Comparison of ENCODE assay signal across 16 mouse cellular contexts in the genomic region with DNA sequence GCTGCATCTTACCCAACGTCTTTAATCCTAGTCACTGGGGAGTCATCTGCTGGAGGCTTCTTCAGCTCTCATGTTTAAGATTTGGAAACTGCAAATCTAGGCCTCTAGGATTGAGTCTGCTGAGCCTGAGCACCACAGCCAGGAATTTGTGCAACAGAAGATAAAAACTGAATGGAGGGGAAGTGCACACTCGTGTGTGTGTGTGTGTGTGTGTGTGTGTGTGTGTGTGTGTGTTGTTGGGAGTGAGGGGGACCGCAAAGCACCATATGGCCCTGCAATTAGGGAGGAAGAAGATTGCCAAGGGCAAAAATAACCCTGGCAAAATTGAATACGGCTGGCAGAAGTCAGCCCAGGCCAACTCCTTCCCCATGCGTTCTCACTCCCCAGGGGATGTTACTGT.
DNase-seq lines count a peak whose midpoint lies in the region; ATAC-seq and TF ChIP-seq lines count a peak whose summit lies in the region.
"Had no signal": no experiment of that assay in that cellular context is flagged by ENCODE, and none has a peak within 500 bp of the region (broad histone marks: within the 10 kb centered on the region; RNA-seq: fewer than 3 reads in every experiment).

No protein-coding gene starts in this region.

- H3K4me1 ChIP-seq in hindbrain, embryonic 16.5 days (ENCODE audit: control insufficient read depth, insufficient read depth, low read depth, low read length), result peaks cover 28% of the 10 kb centered on the region
- peaks cover 3% of the 10 kb centered on the region for H3K4me1 ChIP-seq in hindbrain, embryonic 11.5 days (replicated peaks; ENCODE audit: control insufficient read depth, insufficient read depth, low read length)
- H3K4me1 ChIP-seq in embryonic facial prominence, embryonic 14.5 days (ENCODE audit: control insufficient read depth, insufficient read depth, low read length), result peaks cover 23% of the 10 kb centered on the region
- H3K4me1 ChIP-seq: lung, embryonic 15.5 days had no signal

- no peaks in the 10 kb centered on the region for H3K27me3 ChIP-seq in hindbrain, embryonic 16.5 days (replicated peaks; ENCODE audit: control insufficient read depth, insufficient read depth, low read length)
- H3K27me3 ChIP-seq in hindbrain, embryonic 11.5 days (ENCODE audit: control insufficient read depth, insufficient read depth, low read length), result no peaks in the 10 kb centered on the region
- no peaks in the 10 kb centered on the region for H3K27me3 ChIP-seq in embryonic facial prominence, embryonic 14.5 days (replicated peaks; ENCODE audit: control insufficient read depth, insufficient read depth, low read length)
- H3K27me3 ChIP-seq: CH12.LX; lung, embryonic 15.5 days; neural tube, embryonic 13.5 days had no signal

- no peak for TF ChIP-seq POLR2A in brain, embryonic 14.5 days (IDR thresholded peaks at IDR 0.05; ENCODE audit: borderline replicate concordance, extremely low read depth, insufficient read depth, insufficient read length, poor library complexity, severe bottlenecking)

- DNase-seq in hindbrain, embryonic 11.5 days (ENCODE audit: low spot score), result no peak
- DNase-seq in brain, embryonic 14.5 days (ENCODE audit: low read depth), result peak; percentile 78
- peak; percentile 73 for DNase-seq in cerebellum, adult 11-12 months
- peak; percentile 57 for DNase-seq in embryonic facial prominence, embryonic 14.5 days (ENCODE audit: low spot score)
- DNase-seq in thymus, postnatal 36 days, result no peak
- no peak for DNase-seq in gastrocnemius, postnatal 25 days
- DNase-seq: adrenal gland, postnatal 25 days; kidney, postnatal 36 days; layer of hippocampus, postnatal 36 days had no signal

- H3K9ac ChIP-seq in hindbrain, embryonic 16.5 days (ENCODE audit: low read depth, low read length), result no peak overlapping the region
- H3K9ac ChIP-seq in hindbrain, embryonic 11.5 days (ENCODE audit: low read depth, low read length), result no peak overlapping the region
- no peak overlapping the region for H3K9ac ChIP-seq in embryonic facial prominence, embryonic 14.5 days (ENCODE audit: low read depth, low read length)
- H3K9ac ChIP-seq: lung, embryonic 15.5 days; neural tube, embryonic 13.5 days had no signal

- ATAC-seq in hindbrain, embryonic 16.5 days, result peak; percentile 40
- no peak for ATAC-seq in hindbrain, embryonic 11.5 days (ENCODE audit: low FRiP score)
- ATAC-seq in embryonic facial prominence, embryonic 14.5 days (ENCODE audit: low read depth), result no peak

- no peak overlapping the region for H3K4me3 ChIP-seq in hindbrain, embryonic 16.5 days (ENCODE audit: low read length)
- no peak overlapping the region for H3K4me3 ChIP-seq in hindbrain, embryonic 11.5 days (ENCODE audit: low read depth, low read length)
- H3K4me3 ChIP-seq in embryonic facial prominence, embryonic 14.5 days (ENCODE audit: low read depth, low read length), result no peak overlapping the region
- H3K4me3 ChIP-seq: heart, embryonic 10.5 days; lung, embryonic 15.5 days; midbrain, embryonic 10.5 days; neural tube, embryonic 13.5 days had no signal

- H3K4me2 ChIP-seq in hindbrain, embryonic 16.5 days (ENCODE audit: low read length), result no peak overlapping the region
- H3K4me2 ChIP-seq in hindbrain, embryonic 11.5 days (replicated peaks; ENCODE audit: low read depth, low read length), result no peak overlapping the region
- H3K4me2 ChIP-seq in embryonic facial prominence, embryonic 14.5 days (ENCODE audit: low read depth, low read length), result no peak overlapping the region
- H3K4me2 ChIP-seq: lung, embryonic 15.5 days; neural tube, embryonic 13.5 days had no signal

- H3K9me3 ChIP-seq in hindbrain, embryonic 16.5 days (ENCODE audit: control insufficient read depth, low read length), result no peaks in the 10 kb centered on the region
- no peaks in the 10 kb centered on the region for H3K9me3 ChIP-seq in hindbrain, embryonic 11.5 days (ENCODE audit: control insufficient read depth, low read length)
- no peaks in the 10 kb centered on the region for H3K9me3 ChIP-seq in embryonic facial prominence, embryonic 14.5 days (ENCODE audit: control insufficient read depth, low read length)
- H3K9me3 ChIP-seq: heart, embryonic 10.5 days; lung, embryonic 15.5 days; midbrain, embryonic 10.5 days; neural tube, embryonic 13.5 days had no signal

- H3K27ac ChIP-seq in hindbrain, embryonic 16.5 days (ENCODE audit: low read depth, low read length), result peak overlapping the region; percentile 8; the same call in 1 of the 2 replicates
- no peak overlapping the region for H3K27ac ChIP-seq in hindbrain, embryonic 11.5 days (ENCODE audit: low read depth, low read length)
- no peak overlapping the region for H3K27ac ChIP-seq in embryonic facial prominence, embryonic 14.5 days (replicated peaks; ENCODE audit: low read depth, low read length)
- H3K27ac ChIP-seq: heart, embryonic 10.5 days; lung, embryonic 15.5 days; midbrain, embryonic 10.5 days; neural tube, embryonic 13.5 days; stomach, postnatal 0 days had no signal

- no peaks in the 10 kb centered on the region; the same call in 1 of the 2 replicates for H3K36me3 ChIP-seq in hindbrain, embryonic 16.5 days (ENCODE audit: control insufficient read depth, insufficient read depth, low read length)
- H3K36me3 ChIP-seq in hindbrain, embryonic 11.5 days (ENCODE audit: control insufficient read depth, insufficient read depth, low read length), result no peaks in the 10 kb centered on the region
- H3K36me3 ChIP-seq in embryonic facial prominence, embryonic 14.5 days (ENCODE audit: control insufficient read depth, insufficient read depth, low read length), result no peaks in the 10 kb centered on the region
- H3K36me3 ChIP-seq: heart, embryonic 10.5 days; lung, embryonic 15.5 days; neural tube, embryonic 13.5 days had no signal

- 34% methylated on average over 5 of the region's 5 CpGs for WGBS in hindbrain, embryonic 16.5 days
- WGBS in hindbrain, embryonic 11.5 days, result 70% methylated on average over 5 of the region's 5 CpGs
- 28% methylated on average over 5 of the region's 5 CpGs for WGBS in embryonic facial prominence, embryonic 14.5 days

- TF ChIP-seq CTCF in brain, embryonic 14.5 days (IDR thresholded peaks at IDR 0.05; ENCODE audit: borderline replicate concordance, extremely low read depth, insufficient read depth, insufficient read length), result no peak

Comparison
In these comparisons a context has a peak if more than half of its experiments do, and no peak if none do; other contexts are left out.
1. DNase-seq: peak in brain, embryonic 14.5 days (single experiment), cerebellum, adult 11-12 months (single experiment) and embryonic facial prominence, embryonic 14.5 days (single experiment); none in hindbrain, embryonic 11.5 days (single experiment), thymus, postnatal 36 days (0 of 2) and gastrocnemius, postnatal 25 days (single experiment).